Mouse (Mus musculus) fibroblast of lung, adult 2 months (primary cell): ENCODE data around the gene 6430550D23Rik.

Experiments used
- DNase-seq: peaks from one replicate; pipeline ENCODE4 v3.0.0-alpha.2; 2011; ENCODE audit warnings: low read depth

6430550D23Rik gene

DNA sequence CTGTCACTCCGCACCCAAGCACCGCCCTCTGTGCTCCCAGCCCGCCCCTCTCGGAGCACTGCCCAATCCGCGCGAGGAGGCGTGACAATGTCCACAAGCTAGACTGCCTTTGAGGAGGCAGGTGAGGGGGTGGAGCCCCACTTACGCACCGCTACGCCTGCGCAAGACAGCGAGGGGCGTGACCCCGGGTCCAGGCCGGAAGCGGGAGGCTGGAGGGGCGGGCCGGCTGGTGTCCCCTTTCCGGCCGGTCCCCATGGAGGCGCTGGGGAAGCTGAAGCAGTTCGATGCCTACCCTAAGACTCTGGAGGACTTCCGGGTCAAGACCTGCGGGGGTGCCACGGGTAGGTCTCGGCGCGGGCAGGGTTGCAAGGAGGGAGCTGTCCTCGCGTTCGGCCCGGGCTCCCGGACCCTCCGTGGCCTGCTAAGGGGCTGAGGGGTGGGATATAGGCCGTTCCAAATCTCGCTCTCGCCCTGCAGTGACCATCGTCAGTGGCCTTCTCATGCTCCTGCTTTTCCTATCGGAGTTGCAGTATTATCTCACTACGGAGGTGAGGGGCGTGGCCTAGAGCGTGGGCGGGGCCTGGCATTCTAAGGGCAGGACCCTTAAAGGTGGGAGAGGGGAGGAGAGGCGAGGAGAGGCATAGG is at the start of gene 6430550D23Rik, which contains the start of gene Ergic3:
Gene 6430550D23Rik, minus strand, starts transcription at position 90 of the 645 bp plus-strand sequence.
Gene Ergic3, plus strand, starts transcription at position 158 of the 645 bp plus-strand sequence.
- peak; percentile 95 for DNase-seq

DNA sequence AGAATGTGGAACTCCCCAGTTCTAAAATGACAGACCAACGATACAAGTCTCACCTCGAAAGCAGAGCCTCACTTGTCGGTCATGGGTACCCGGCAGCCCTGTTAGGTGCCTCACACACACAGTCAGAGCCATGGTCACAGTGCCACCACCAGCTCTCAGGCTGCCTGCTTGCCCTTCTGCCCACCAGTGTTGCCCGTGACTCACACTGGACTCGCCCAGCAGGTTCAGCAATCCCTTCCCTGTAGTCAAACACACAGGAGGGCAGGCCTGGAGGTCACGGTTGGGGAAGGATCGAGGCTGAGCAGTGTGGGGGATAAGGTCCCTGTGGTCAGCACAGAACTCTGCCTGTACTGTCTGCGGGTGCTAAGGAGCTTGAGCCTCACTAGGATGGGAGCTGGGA is 45.0 kb upstream of the 6430550D23Rik start, which contains the start of gene Fer1l4:
Gene Fer1l4, minus strand, starts transcription at position 132 of the 400 bp plus-strand sequence.
- DNase-seq = no peak

GRCm38 (mm10) chr2:156047929-156048328 is 40.2 kb upstream of the 6430550D23Rik start:
- no peak for DNase-seq

GRCm38 (mm10) chr2:156042903-156043302 is 35.1 kb upstream of the 6430550D23Rik start:
- no peak for DNase-seq

DNA sequence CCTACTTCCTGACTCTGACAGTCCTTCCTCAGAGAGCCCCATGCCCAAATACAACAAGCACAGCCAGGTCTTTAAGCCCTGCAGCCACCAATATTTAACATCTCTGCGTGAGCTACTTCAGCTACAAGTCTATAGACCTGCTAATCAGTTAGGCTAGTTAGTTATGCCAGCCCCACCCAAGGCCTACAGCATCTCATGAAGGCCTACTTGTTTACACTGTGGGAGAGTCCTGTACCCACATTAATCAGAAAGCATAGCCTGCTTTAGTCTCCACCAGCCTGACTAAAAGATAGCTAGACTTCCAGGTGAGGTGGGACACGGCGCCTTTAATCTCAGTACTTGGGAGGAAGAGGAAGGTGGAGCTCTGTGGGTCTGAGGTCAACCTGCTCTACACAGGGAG is 31.6 kb upstream of the 6430550D23Rik start:
- DNase-seq = no peak

DNA sequence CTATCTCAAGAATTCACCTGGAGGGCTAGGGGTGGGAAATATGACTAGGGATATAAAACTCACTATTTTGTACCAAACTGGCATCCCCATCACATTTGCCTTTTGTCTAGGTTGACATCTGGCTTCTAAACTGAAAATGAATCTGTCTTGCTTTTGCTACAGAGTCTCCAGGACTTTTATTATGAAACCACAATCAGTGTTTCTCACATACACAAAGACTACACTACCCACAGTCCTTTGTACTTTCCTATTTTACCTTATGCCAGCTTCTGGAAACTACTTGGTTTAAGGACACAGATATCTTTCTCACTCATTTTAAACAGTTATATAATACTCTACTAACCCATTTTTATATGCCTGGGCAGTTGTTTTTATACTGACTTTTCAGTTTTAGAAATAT is 17.7 kb upstream of the 6430550D23Rik start:
- no peak for DNase-seq

GRCm38 (mm10) chr2:156021765-156022164 is 14.0 kb upstream of the 6430550D23Rik start:
- no peak for DNase-seq

GRCm38 (mm10) chr2:156021219-156021618 is 13.4 kb upstream of the 6430550D23Rik start:
- no peak for DNase-seq

GRCm38 (mm10) chr2:156018106-156018505 is 10.3 kb upstream of the 6430550D23Rik start:
- DNase-seq = no peak

- DNase-seq = no peak
Observed at GRCm38 (mm10) chr2:156005393-156005792, 2.4 kb downstream of the 6430550D23Rik start.

DNA sequence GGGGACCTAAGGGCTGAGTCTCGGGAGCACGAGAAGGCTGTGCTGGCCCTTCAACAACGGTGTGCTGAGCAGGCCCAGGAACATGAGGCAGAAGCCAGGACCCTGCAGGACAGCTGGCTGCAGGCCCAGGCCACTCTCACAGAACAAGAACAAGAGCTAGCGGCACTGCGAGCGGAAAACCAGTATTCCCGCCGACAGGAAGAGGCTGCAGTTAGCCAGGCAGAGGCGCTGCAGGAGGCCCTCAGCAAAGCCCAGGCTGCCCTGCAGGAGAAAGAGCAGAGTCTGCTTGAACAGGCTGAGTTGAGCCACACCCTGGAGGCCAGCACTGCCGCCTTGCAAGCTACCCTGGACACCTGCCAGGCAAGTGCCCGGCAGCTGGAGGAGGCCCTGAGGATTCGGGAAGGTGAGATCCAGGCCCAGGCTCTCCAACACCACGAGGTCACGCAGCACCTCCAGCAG is 15.9 kb downstream of the 6430550D23Rik start:
- peak; percentile 9 for DNase-seq

GRCm38 (mm10) chr2:155991151-155991550 is 16.6 kb downstream of the 6430550D23Rik start:
- no peak for DNase-seq

GRCm38 (mm10) chr2:155989085-155989484 is 18.7 kb downstream of the 6430550D23Rik start:
- no peak for DNase-seq

- DNase-seq = no peak
Observed at GRCm38 (mm10) chr2:155987131-155987530, 20.6 kb downstream of the 6430550D23Rik start.

DNA sequence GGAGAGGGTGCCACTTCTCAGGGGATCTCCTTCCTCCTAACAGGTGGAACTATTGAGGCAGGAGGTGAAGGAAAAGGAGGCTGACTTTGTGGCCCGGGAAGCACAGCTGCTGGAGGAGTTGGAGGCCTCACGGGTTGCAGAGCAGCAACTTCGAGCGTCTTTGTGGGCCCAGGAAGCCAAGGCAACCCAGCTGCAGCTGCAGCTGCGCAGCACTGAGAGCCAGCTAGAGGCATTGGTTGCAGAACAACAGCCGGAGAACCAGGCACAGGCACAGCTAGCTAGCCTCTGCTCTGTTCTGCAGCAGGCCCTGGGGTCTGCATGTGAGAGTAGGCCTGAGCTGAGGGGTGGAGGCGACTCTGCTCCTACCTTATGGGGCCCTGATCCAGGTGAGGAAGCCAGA is 22.0 kb downstream of the 6430550D23Rik start:
- no peak for DNase-seq

- DNase-seq = peak; percentile 27
Observed at GRCm38 (mm10) chr2:155979328-155979991, 28.3 kb downstream of the 6430550D23Rik start.

GRCm38 (mm10) chr2:155974087-155974731 is 33.6 kb downstream of the 6430550D23Rik start:
- DNase-seq = no peak

DNA sequence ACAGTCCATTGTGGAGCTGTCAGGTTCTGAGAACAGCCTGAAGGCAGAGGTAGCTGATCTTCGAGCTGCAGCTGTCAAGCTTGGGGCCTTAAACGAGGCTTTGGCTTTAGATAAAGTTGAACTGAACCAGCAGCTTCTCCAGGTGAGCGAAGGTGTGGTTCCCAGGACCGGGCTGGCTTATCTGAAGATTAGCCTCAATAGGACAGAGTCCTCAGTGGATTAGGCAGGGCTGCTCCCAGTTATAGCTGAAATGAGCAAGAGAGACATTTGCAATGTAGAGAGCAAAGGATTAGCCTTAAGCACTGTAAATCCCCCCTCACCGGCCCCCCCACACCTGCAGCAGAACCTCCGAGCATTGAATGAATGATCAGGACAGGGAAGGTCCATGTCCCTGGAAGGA is 34.4 kb downstream of the 6430550D23Rik start:
- DNase-seq = no peak

DNA sequence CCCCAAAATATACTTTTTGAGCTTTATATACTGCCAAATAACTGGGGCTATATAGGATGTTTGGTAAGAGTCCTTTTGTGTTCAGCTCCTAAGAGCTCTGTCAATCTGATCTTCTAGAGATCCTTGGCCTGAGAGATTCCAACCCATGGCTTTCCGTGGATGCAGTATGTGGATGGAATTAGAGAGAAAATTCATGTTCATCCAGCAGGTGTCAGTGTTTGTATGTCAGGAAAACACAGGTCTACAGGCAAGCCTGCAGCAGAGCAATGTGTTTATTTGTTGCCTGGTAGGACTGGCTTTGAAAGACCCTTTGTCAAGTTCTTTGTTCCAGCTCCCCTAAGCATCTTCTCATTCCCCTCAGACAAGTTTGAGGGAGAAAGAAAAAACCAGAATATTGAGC is 44.8 kb downstream of the 6430550D23Rik start:
- DNase-seq = no peak

DNA sequence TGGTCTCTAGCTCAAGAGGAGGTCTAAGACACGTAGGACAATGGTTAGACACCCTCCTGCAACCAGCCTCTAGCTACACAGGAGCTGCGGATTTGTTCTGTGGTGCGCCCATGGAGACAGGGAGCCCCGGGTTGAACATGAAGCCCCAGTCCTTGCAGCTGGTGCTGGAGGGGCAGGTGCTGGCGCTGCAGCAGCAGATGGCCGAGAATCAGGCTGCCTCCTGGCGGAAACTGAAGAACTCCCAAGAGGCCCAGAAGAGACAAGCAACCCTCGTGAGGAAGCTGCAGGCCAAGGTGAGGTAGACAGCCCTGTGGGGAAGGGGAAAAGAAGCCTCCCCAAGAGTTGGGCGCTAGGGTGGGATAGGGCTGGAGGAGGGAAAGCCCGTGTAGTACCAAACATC is 45.9 kb downstream of the 6430550D23Rik start:
- DNase-seq = no peak

GRCm38 (mm10) chr2:155959981-155960380 is 47.8 kb downstream of the 6430550D23Rik start:
- DNase-seq = no peak

DNA sequence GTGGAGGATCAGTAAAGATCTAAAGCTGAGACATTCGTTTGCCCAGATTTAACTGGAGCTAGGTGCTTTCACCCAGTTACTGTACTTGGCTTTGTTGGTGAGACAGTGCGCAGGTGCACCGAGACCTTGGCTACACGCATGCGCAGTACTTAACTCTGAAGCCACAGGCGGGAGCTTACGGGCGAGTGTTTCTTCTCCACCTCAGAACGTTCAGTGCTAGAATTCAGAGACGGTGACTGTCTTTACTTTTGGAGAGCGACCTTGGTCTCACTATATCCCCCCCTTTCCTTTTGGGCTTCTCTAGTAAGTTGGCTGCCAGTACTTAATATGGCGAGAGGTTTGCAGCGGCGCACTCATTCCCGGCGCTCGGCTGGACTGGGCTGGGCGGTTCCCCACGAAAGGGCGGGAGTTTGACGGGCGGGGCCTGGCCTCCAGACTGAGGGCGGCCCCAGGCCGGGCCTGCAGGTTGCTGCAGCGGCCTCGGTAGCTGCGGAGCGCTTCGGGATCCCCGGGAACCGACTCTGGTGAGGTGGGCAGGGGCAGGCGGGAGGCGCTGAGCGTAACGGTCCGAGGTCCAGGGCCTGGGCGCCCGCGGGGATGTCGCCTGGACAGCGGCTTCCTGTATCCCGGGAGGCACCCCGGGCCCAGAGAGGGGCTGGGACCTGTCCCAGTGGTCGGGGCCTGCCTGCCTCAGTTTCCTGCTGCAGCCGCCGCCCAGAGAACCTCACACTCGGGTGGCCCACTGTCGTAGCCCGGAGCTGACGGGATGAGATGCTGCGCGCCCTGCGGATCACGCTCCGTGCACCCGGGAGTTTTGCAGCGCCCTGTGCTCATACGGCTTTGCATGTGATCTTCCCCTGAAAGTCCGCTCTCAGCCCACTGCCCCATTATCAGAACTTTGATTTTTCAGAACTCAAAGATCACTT is 51.4 kb downstream of the 6430550D23Rik start, which contains the start of gene Cep250:
Gene Cep250, plus strand, starts transcription at position 325 of the 926 bp plus-strand sequence.
- peak; percentile 76 for DNase-seq
